ENCODE assay signal across 8 mouse cellular contexts in genomic region chr11:24370198-24370860, GRCm38 (mm10).
DNase-seq lines count a peak whose midpoint lies in the region; ATAC-seq lines count a peak whose summit lies in the region.

No protein-coding gene starts in this region.

- H3K4me2 ChIP-seq in forebrain, embryonic 15.5 days (replicated peaks): peak overlapping the region; percentile 19
- peak overlapping the region; percentile 17 for H3K4me2 ChIP-seq in limb, embryonic 11.5 days (ENCODE audit: low read depth, severe bottlenecking)

- H3K27me3 ChIP-seq in forebrain, embryonic 15.5 days: no peaks in the 10 kb centered on the region
- no peaks in the 10 kb centered on the region for H3K27me3 ChIP-seq in limb, embryonic 11.5 days (ENCODE audit: control insufficient read depth, insufficient read depth, low read length)

- H3K4me3 ChIP-seq in forebrain, embryonic 15.5 days: peak overlapping the region; percentile 7; the same call in 1 of the 2 replicates
- H3K4me3 ChIP-seq in limb, embryonic 11.5 days (ENCODE audit: low read depth, low read length): no peak overlapping the region

- peak overlapping the region; percentile 34 for H3K9ac ChIP-seq in forebrain, embryonic 15.5 days (replicated peaks)
- peak overlapping the region; percentile 38; the same call in 1 of the 2 replicates for H3K9ac ChIP-seq in limb, embryonic 11.5 days (ENCODE audit: low read length)

- peaks cover 46% of the 10 kb centered on the region for H3K4me1 ChIP-seq in forebrain, embryonic 15.5 days
- H3K4me1 ChIP-seq in limb, embryonic 11.5 days (ENCODE audit: control insufficient read depth, insufficient read depth, low read length): peaks cover 22% of the 10 kb centered on the region

- no peaks in the 10 kb centered on the region for H3K9me3 ChIP-seq in forebrain, embryonic 15.5 days
- H3K9me3 ChIP-seq in limb, embryonic 11.5 days (ENCODE audit: control insufficient read depth, low read length): no peaks in the 10 kb centered on the region

- H3K27ac ChIP-seq in forebrain, embryonic 15.5 days (replicated peaks): peak overlapping the region; percentile 93
- H3K27ac ChIP-seq in limb, embryonic 11.5 days (replicated peaks; ENCODE audit: low read depth, low read length): peak overlapping the region; percentile 75

- no peaks in the 10 kb centered on the region for H3K36me3 ChIP-seq in forebrain, embryonic 15.5 days
- no peaks in the 10 kb centered on the region for H3K36me3 ChIP-seq in limb, embryonic 11.5 days (ENCODE audit: control insufficient read depth, insufficient read depth, low read length)

- peak; percentile 90 for ATAC-seq in forebrain, embryonic 15.5 days (replicated peaks)
- peak; percentile 82 for ATAC-seq in limb, embryonic 11.5 days (ENCODE audit: insufficient number of reproducible peaks, low FRiP score, low TSS enrichment, low read depth)

- 2% methylated on average over 15 of the region's 15 CpGs for WGBS in forebrain, embryonic 15.5 days
- 7% methylated on average over 15 of the region's 15 CpGs for WGBS in limb, embryonic 11.5 days

- DNase-seq in right cerebral cortex, adult 18-20 months: peak; percentile 13
- no peak for DNase-seq in right cerebral cortex, postnatal 25 days
- DNase-seq in limb, embryonic 11.5 days (ENCODE audit: low spot score): peak; percentile 75
- DNase-seq in retina, postnatal 1 day: peak; percentile 96
- DNase-seq in cerebellum, adult 9-11 months: no peak
- no peak for DNase-seq in T-cell, adult 2 months (ENCODE audit: low spot score)
- no peak for DNase-seq in ovary, postnatal 10 days (ENCODE audit: low spot score)

Comparison
In these comparisons a context has a peak if more than half of its experiments do, and no peak if none do; other contexts are left out.
1. DNase-seq: peak in right cerebral cortex, adult 18-20 months (single experiment), limb, embryonic 11.5 days (single experiment) and retina, postnatal 1 day (single experiment); none in right cerebral cortex, postnatal 25 days (single experiment), cerebellum, adult 9-11 months (single experiment), T-cell, adult 2 months (single experiment) and ovary, postnatal 10 days (single experiment).